ENCODE assay signal across 21 mouse cellular contexts in genomic region chr11:61793441-61793840, GRCm38 (mm10). TPM values are rescaled to one million over a fixed set of nuclear protein-coding genes. Genes with fewer than 3 reads are reported as not detected.
DNase-seq lines count a peak whose midpoint lies in the region; TF ChIP-seq lines count a peak whose summit lies in the region.
"Had no signal": no experiment of that assay in that cellular context is flagged by ENCODE, and none has a peak within 500 bp of the region (broad histone marks: within the 10 kb centered on the region; RNA-seq: fewer than 3 reads in every experiment).

No protein-coding gene starts in this region.

- WGBS in macrophage (ENCODE audit: missing documents), result 0% methylated on average over 1 of the region's 1 CpGs

- no peak overlapping the region for H3K4me3 ChIP-seq in MEL (ENCODE audit: control insufficient read depth in 1 of 2, insufficient read depth in 1 of 2, low read depth in 2 of 2, low read length in 2 of 2)
- H3K4me3 ChIP-seq in macrophage (ENCODE audit: inconsistent target), result no peak overlapping the region
- H3K4me3 ChIP-seq: forebrain, embryonic 10.5 days; forebrain, embryonic 13.5 days; heart, embryonic 12.5 days; heart, embryonic 15.5 days; hindbrain, embryonic 12.5 days; hindbrain, embryonic 15.5 days had no signal

- TF ChIP-seq CTCF in MEL (IDR thresholded peaks at IDR 0.05 in 2 of 3, conservative IDR thresholded peaks at IDR 0.05 in 1 of 3; ENCODE audit: control insufficient read depth in 1 of 3, insufficient read depth in 1 of 3, low read depth in 2 of 3, low read length in 3 of 3, poor library complexity in 1 of 3, severe bottlenecking in 1 of 3), result no peak

- no peaks in the 10 kb centered on the region for H3K27me3 ChIP-seq in MEL (ENCODE audit: control insufficient read depth in 1 of 2, insufficient read depth in 2 of 2, low read length in 2 of 2)
- H3K27me3 ChIP-seq: forebrain, embryonic 13.5 days; heart, embryonic 12.5 days; heart, embryonic 15.5 days; hindbrain, embryonic 12.5 days; hindbrain, embryonic 15.5 days had no signal

- peaks cover 0 to 2% of the 10 kb centered on the region in 2 experiments; a peak in 1 of 4 replicates for H3K36me3 ChIP-seq in MEL (ENCODE audit: control insufficient read depth in 1 of 2, insufficient read depth in 2 of 2, low read length in 2 of 2)
- peaks cover 29% of the 10 kb centered on the region for H3K36me3 ChIP-seq in macrophage (ENCODE audit: inconsistent target)

- H3K27ac ChIP-seq in MEL (ENCODE audit: control insufficient read depth, low read depth, low read length) (no peak overlapping the region), macrophage (peak overlapping the region; percentile 70)
- H3K27ac ChIP-seq: forebrain, embryonic 10.5 days; forebrain, embryonic 13.5 days; heart, embryonic 15.5 days; hindbrain, embryonic 12.5 days; hindbrain, embryonic 15.5 days had no signal

- H3K79me2 ChIP-seq in MEL (ENCODE audit: control insufficient read depth, insufficient read depth, low read length, poor library complexity), result no peaks in the 10 kb centered on the region
- H3K79me2 ChIP-seq in macrophage (ENCODE audit: inconsistent target), result no peaks in the 10 kb centered on the region

- TF ChIP-seq POLR2A in MEL (IDR thresholded peaks at IDR 0.05; ENCODE audit: control insufficient read depth in 1 of 2, insufficient read depth in 1 of 2, low read depth in 1 of 2, low read length in 2 of 2, poor library complexity in 1 of 2), result no peak

- no peak for TF ChIP-seq EP300 in MEL (IDR thresholded peaks at IDR 0.05; ENCODE audit: low read depth in 1 of 2, low read length in 2 of 2)

- no peaks in the 10 kb centered on the region for H3K9me3 ChIP-seq in MEL (replicated peaks; ENCODE audit: insufficient read depth, low read length)
- H3K9me3 ChIP-seq: forebrain, embryonic 10.5 days; forebrain, embryonic 13.5 days; heart, embryonic 12.5 days; heart, embryonic 15.5 days; hindbrain, embryonic 12.5 days; hindbrain, embryonic 15.5 days had no signal

- H3K9ac ChIP-seq in MEL (ENCODE audit: control insufficient read depth, low read depth, low read length, poor library complexity, severe bottlenecking), result no peak overlapping the region
- H3K9ac ChIP-seq: forebrain, embryonic 13.5 days; heart, embryonic 12.5 days; heart, embryonic 15.5 days; hindbrain, embryonic 12.5 days; hindbrain, embryonic 15.5 days had no signal

- TF ChIP-seq RAD21 in MEL (IDR thresholded peaks at IDR 0.05; ENCODE audit: low read depth, low read length), result no peak

- peak; percentile 93 for DNase-seq in heart, adult 11 months
- no peak for DNase-seq in heart, postnatal 10 days
- DNase-seq in MEL (ENCODE audit: low read depth, low spot score), result peak; percentile 32
- no peak for DNase-seq in testis, postnatal 10 days (ENCODE audit: low spot score)
- no peak for DNase-seq in layer of hippocampus, postnatal 14 days (ENCODE audit: low spot score in 2 of 2)
- DNase-seq: adrenal gland, adult 2 months; adrenal gland, postnatal 14 days; cerebellum, adult 11-12 months; cerebellum, adult 8-10 months; cerebellum, postnatal 10 days; cerebellum, postnatal 36 days; gastrocnemius, postnatal 10 days; gastrocnemius, postnatal 36 days; heart, postnatal 14 days had no signal

- no peaks in the 10 kb centered on the region for H3K4me1 ChIP-seq in MEL (ENCODE audit: control insufficient read depth in 1 of 2, insufficient read depth in 2 of 2, low read length in 2 of 2)
- H3K4me1 ChIP-seq: forebrain, embryonic 10.5 days; forebrain, embryonic 13.5 days; heart, embryonic 12.5 days; hindbrain, embryonic 12.5 days; hindbrain, embryonic 15.5 days had no signal

- intact Hi-C loops in heart, postnatal 10 days (cut with DNase I), result no loop called here

TF ChIP-seq in MEL, 35 proteins besides CTCF, POLR2A, EP300 and RAD21:
- TF ChIP-seq ZKSCAN1 (IDR thresholded peaks at IDR 0.05; ENCODE audit: low read depth, low read length) (no peak), TAL1 (IDR thresholded peaks at IDR 0.05; ENCODE audit: low read length) (no peak), ELF1 (IDR thresholded peaks at IDR 0.05; ENCODE audit: low read depth, low read length) (no peak), KAT2A (conservative IDR thresholded peaks at IDR 0.05; ENCODE audit: low read depth, low read length) (no peak), MEF2A (IDR thresholded peaks at IDR 0.05; ENCODE audit: extremely low read depth, insufficient replicate concordance, low read depth, low read length, poor library complexity, severe bottlenecking) (no peak), ZMIZ1 (IDR thresholded peaks at IDR 0.05; ENCODE audit: low read depth, low read length) (no peak), MAZ (IDR thresholded peaks at IDR 0.05; ENCODE audit: low read depth, low read length) (no peak), SMC3 (IDR thresholded peaks at IDR 0.05; ENCODE audit: low read depth, low read length) (no peak)

RNA-seq across cellular contexts. Expression of gene Prpsap2, which starts 31.6 kb away (rescaled TPM):
- total RNA-seq in heart, postnatal 10 days (2021), result 1 to 10 TPM; 8.5 to 9.6 TPM
- total RNA-seq in MEL (2012; rRNA removed), result 29.0 and 35.1 TPM in 2 replicates
- 10 to 100 TPM in 1 of 2 experiments, not detected in 1; 30.7 TPM for polyA plus RNA-seq in MEL (2012; ENCODE audit: insufficient read depth in 1 of 2, insufficient read length in 2 of 2, low read depth in 1 of 2, low replicate concordance in 2 of 2, missing spikeins in 1 of 2)
- 10 to 100 TPM in 25 of 26 experiments, 1 to 10 TPM in 1; 9.2 to 39.3 (median 20.2) TPM for total RNA-seq in macrophage (2018; cell fraction: chromatin; rRNA removed)
- total RNA-seq in macrophage (2018; cell fraction: cytosol; rRNA removed), result 10 to 100 TPM; 17.3 to 34.8 (median 26.9) TPM
- total RNA-seq in macrophage (2018; cell fraction: nucleus; rRNA removed), result 10 to 100 TPM in 25 of 26 experiments, 1 to 10 TPM in 1; 9.6 to 40.0 (median 20.7) TPM
- polyA plus RNA-seq in macrophage (2018), result 24.2 to 42.5 TPM (median 30.8 TPM) in 3 replicates
- total RNA-seq in layer of hippocampus, postnatal 14 days (2021), result 10 to 100 TPM; 40.8 to 45.7 TPM

Comparison
In these comparisons a context has a peak if more than half of its experiments do, and no peak if none do; other contexts are left out.
1. DNase-seq: peak in heart, adult 11 months (single experiment) and MEL (single experiment); none in heart, postnatal 10 days (0 of 2), testis, postnatal 10 days (single experiment) and layer of hippocampus, postnatal 14 days (0 of 2).